Mouse (Mus musculus): Measurements from ENCODE around the gene Adamtsl2.

- TF ChIP-seq CTCF (IDR thresholded peaks at IDR 0.05; ENCODE audit: low read depth) = no peak
- no peak for TF ChIP-seq EP300 (IDR thresholded peaks at IDR 0.05; ENCODE audit: low read depth)
Measured at GRCm38 (mm10) chr2:27119766-27120165, 40.6 kb downstream of the Adamtsl2 start.

All from liver, embryonic 14.5 days (tissue).